Mouse (Mus musculus) lung, adult 2 months (tissue): Measurements from ENCODE around the gene 3110082I17Rik.

Source experiments
- CTCF ChIP-seq: fragments of 200-500 bp; IDR thresholded peaks from 2 replicates; pipeline ENCODE4 v1.5.1; 2011; ENCODE audit warnings: mild to moderate bottlenecking, low read length, control low read depth; ENCODE audit not compliant: insufficient read depth
- POLR2A ChIP-seq: fragments of 200-500 bp; IDR thresholded peaks from 2 replicates; pipeline ENCODE4 v1.6.1; 2011; ENCODE audit warnings: low read depth, mild to moderate bottlenecking, control low read depth, low read length, borderline replicate concordance; ENCODE audit errors: extremely low read depth

DNA sequence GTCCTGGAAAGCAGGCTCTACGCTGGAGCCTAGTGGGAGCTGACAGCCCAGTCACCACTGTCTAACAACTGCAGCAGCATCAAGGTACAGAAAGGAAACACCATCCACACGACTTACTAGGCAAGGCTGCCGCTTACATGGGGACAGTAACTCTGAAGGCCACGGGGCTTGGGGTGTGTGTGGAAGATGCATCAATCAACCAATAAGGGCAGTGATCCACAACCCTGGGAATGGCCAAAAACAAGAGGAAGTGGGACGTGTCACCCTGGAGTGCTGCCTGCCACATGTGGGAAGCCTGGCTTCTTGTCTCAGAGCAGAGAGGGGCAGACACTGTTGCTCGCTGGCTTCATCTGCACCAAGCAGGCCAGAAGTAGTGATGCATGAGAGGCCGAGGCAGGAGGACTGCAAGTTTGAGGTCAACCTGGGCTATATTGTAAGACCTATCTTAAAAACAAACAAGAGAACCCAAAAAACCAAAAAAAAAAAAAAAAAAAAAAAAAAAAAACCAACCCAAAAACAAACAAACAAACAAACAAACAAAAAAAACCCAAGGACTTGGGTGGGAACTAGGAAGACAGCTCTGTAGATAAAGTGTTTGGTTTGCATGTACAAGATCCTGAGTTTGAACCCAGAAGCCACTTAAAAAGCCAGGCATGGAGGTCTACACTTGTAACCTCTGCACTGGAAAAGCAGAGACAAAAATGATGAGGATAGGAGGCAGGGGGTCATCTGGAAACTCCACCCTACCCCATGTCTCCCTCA, 27.4 kb downstream of the 3110082I17Rik start:
- TF ChIP-seq POLR2A (no peak), CTCF (no peak)
